In genomic region chr5:110363822-110364545, GRCm38 (mm10) we compare ENCODE assay signal across 8 mouse cellular contexts. TPM values are rescaled to one million over a fixed set of nuclear protein-coding genes. Genes with fewer than 3 reads are reported as not detected.
DNase-seq lines count a peak whose midpoint lies in the region; ATAC-seq lines count a peak whose summit lies in the region.

No protein-coding gene starts in this region.

- peak overlapping the region; percentile 54 for H3K4me3 ChIP-seq in lung, embryonic 15.5 days
- peak overlapping the region; percentile 45 for H3K4me3 ChIP-seq in forebrain, embryonic 12.5 days (replicated peaks)
- H3K4me3 ChIP-seq in limb, embryonic 10.5 days: peak overlapping the region; percentile 60
- H3K4me3 ChIP-seq in neural tube, embryonic 15.5 days (replicated peaks): peak overlapping the region; percentile 44

- H3K36me3 ChIP-seq in lung, embryonic 15.5 days: peaks cover 3% of the 10 kb centered on the region; the same call in 1 of the 2 replicates
- peaks cover 50% of the 10 kb centered on the region for H3K36me3 ChIP-seq in forebrain, embryonic 12.5 days (replicated peaks)
- peaks cover 39% of the 10 kb centered on the region for H3K36me3 ChIP-seq in limb, embryonic 10.5 days
- H3K36me3 ChIP-seq in neural tube, embryonic 15.5 days: peaks cover 23% of the 10 kb centered on the region

- DNase-seq in lung, postnatal 36 days: no peak
- DNase-seq in limb, embryonic 10.5 days (ENCODE audit: low spot score): no peak
- DNase-seq in gastrocnemius, postnatal 25 days: no peak
- DNase-seq in T-cell, adult 2 months (ENCODE audit: low spot score): no peak
- DNase-seq in cerebellum, postnatal 25 days: no peak

- ATAC-seq in lung, embryonic 15.5 days (ENCODE audit: borderline replicate concordance, extremely low read depth, low FRiP score, low TSS enrichment): no peak
- peak; percentile 18; the same call in 1 of the 2 replicates for ATAC-seq in forebrain, embryonic 12.5 days (ENCODE audit: low FRiP score)
- no peak; the same call in 1 of the 2 replicates for ATAC-seq in neural tube, embryonic 15.5 days (ENCODE audit: low FRiP score)

- 0 out of 2 replicates have a peak overlapping the region, but pooled peaks have one; percentile 57 for H3K9ac ChIP-seq in lung, embryonic 15.5 days
- H3K9ac ChIP-seq in forebrain, embryonic 12.5 days: no peak overlapping the region
- peak overlapping the region; percentile 43; the same call in 1 of the 2 replicates for H3K9ac ChIP-seq in neural tube, embryonic 15.5 days (replicated peaks)

- H3K27ac ChIP-seq in lung, embryonic 15.5 days: peak overlapping the region; percentile 29; the same call in 1 of the 2 replicates
- 0 out of 2 replicates have a peak overlapping the region, but pooled peaks have one; percentile 19 for H3K27ac ChIP-seq in forebrain, embryonic 12.5 days
- H3K27ac ChIP-seq in limb, embryonic 10.5 days: peak overlapping the region; percentile 70
- peak overlapping the region; percentile 60; the same call in 1 of the 2 replicates for H3K27ac ChIP-seq in neural tube, embryonic 15.5 days (replicated peaks)

- H3K4me1 ChIP-seq in lung, embryonic 15.5 days: peaks cover 4% of the 10 kb centered on the region; the same call in 1 of the 2 replicates
- H3K4me1 ChIP-seq in forebrain, embryonic 12.5 days: peaks cover 15% of the 10 kb centered on the region
- H3K4me1 ChIP-seq in limb, embryonic 10.5 days: peaks cover 22% of the 10 kb centered on the region
- H3K4me1 ChIP-seq in neural tube, embryonic 15.5 days: peaks cover 15% of the 10 kb centered on the region

- H3K27me3 ChIP-seq in lung, embryonic 15.5 days: no peaks in the 10 kb centered on the region
- H3K27me3 ChIP-seq in forebrain, embryonic 12.5 days: peaks cover 24% of the 10 kb centered on the region
- H3K27me3 ChIP-seq in limb, embryonic 10.5 days (ENCODE audit: low read depth, poor library complexity, severe bottlenecking): peaks cover 21% of the 10 kb centered on the region
- H3K27me3 ChIP-seq in neural tube, embryonic 15.5 days (replicated peaks): no peaks in the 10 kb centered on the region

- H3K4me2 ChIP-seq in lung, embryonic 15.5 days: peak overlapping the region; percentile 94
- peak overlapping the region; percentile 79 for H3K4me2 ChIP-seq in forebrain, embryonic 12.5 days
- H3K4me2 ChIP-seq in neural tube, embryonic 15.5 days: peak overlapping the region; percentile 90

- H3K9me3 ChIP-seq in lung, embryonic 15.5 days: no peaks in the 10 kb centered on the region
- H3K9me3 ChIP-seq in forebrain, embryonic 12.5 days: no peaks in the 10 kb centered on the region
- H3K9me3 ChIP-seq in limb, embryonic 10.5 days (replicated peaks): no peaks in the 10 kb centered on the region
- no peaks in the 10 kb centered on the region for H3K9me3 ChIP-seq in neural tube, embryonic 15.5 days (replicated peaks)

- 38% methylated on average over 11 of the region's 11 CpGs for WGBS in lung, embryonic 15.5 days
- WGBS in forebrain, embryonic 12.5 days: 44% methylated on average over 11 of the region's 11 CpGs
- 24% methylated on average over 11 of the region's 11 CpGs for WGBS in limb, embryonic 10.5 days
- 26% methylated on average over 10 of the region's 11 CpGs for WGBS in neural tube, embryonic 15.5 days

RNA-seq across cellular contexts. Expression of gene Lrcol1, which starts 19.5 kb away (rescaled TPM):
- 1.9 and 2.8 TPM in 2 replicates for polyA plus RNA-seq in lung, embryonic 15.5 days (2015; fragmentation: Nextera tagmentation; extraction: Ambion mirVana)
- not detected in 2 replicates for polyA plus RNA-seq in forebrain, embryonic 12.5 days (2016; fragmentation: Nextera tagmentation; extraction: Ambion mirVana)
- polyA plus RNA-seq in limb, embryonic 10.5 days (2016; fragmentation: Nextera tagmentation; extraction: Ambion mirVana): not detected in 2 replicates
- polyA plus RNA-seq in neural tube, embryonic 15.5 days (2015; fragmentation: Nextera tagmentation; extraction: Ambion mirVana): not detected in 2 replicates
- total RNA-seq in gastrocnemius, postnatal 25 days (2021): not detected

RNA-seq across cellular contexts. Expression of gene P2rx2, which starts 21.0 kb away (rescaled TPM):
- polyA plus RNA-seq in lung, embryonic 15.5 days (2015; fragmentation: Nextera tagmentation; extraction: Ambion mirVana): 13.9 and 15.1 TPM in 2 replicates
- 1.8 and 1.9 TPM in 2 replicates for polyA plus RNA-seq in forebrain, embryonic 12.5 days (2016; fragmentation: Nextera tagmentation; extraction: Ambion mirVana)
- 0.39 and 0.66 TPM in 2 replicates for polyA plus RNA-seq in limb, embryonic 10.5 days (2016; fragmentation: Nextera tagmentation; extraction: Ambion mirVana)
- polyA plus RNA-seq in neural tube, embryonic 15.5 days (2015; fragmentation: Nextera tagmentation; extraction: Ambion mirVana): 9.8 and 11.3 TPM in 2 replicates
- not detected for total RNA-seq in gastrocnemius, postnatal 25 days (2021)

Comparison
In these comparisons a context has a peak if more than half of its experiments do, and no peak if none do; other contexts are left out.
1. H3K27ac ChIP-seq: peak in every context shown above with its lines; median percentile 70 in limb, embryonic 10.5 days; 60 in neural tube, embryonic 15.5 days; 29 in lung, embryonic 15.5 days; 19 in forebrain, embryonic 12.5 days.